Mouse (Mus musculus) heart, adult 11 months (tissue): ENCODE data around the gene Pou2f2.

ENCODE experiments used
- DNase-seq: peaks from one replicate; pipeline ENCODE4 v3.0.0; 2022

The Pou2f2 gene

DNA sequence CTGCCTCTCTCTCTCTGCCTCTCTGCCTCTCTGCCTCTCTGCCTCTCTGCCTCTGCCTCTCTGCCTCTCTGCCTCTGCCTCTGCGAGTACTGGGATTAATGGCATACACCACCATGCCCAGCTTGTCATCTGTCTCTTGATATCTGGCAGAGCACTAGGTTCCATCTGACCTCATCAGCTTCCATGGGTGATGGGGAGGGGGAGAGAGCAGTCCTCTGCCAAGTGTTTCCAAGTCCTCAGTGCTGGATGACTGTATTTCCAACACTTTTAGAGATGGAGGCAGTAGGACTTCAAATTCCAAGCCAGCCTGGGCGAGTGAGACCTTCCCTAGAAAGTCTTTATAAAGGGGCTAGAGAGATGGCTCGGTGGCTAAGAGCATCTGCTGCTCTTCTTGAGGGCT, 42.0 kb downstream of the Pou2f2 start:
- DNase-seq: no peak

- DNase-seq: peak; percentile 97
Measured at GRCm38 (mm10) chr7:25133092-25134049, 46.2 kb downstream of the Pou2f2 start.

DNA sequence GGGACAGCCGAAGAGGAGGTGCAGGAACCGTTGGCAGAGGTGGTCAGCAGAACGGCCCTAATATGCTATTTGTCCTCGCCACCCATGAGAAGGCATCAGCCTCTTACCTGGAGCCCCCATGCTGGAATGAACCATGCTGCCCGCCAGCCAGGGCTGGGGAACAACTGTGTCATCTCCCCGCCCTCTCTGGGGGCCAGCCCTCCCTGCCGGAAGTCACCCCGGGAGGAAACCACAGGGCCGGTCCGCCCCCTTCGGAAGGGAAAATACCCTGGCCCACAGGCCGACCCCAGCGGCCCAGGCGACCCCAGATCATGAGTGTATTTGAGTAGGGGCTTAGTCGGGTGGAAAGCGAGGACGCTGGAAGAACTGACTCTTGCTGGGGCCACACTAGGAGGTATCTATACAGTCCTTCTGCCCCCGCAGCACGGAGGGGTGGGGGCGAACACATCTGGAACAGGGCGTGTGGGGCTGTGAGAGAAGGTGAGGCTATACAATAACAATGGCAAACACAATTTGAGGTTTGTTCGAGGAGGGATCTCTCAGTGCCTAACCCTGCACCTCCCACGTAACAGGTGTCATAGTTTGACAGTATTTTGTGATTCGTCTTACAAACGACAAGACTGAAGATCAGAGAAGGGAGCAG, 47.1 kb downstream of the Pou2f2 start:
- DNase-seq: peak; percentile 96

DNA sequence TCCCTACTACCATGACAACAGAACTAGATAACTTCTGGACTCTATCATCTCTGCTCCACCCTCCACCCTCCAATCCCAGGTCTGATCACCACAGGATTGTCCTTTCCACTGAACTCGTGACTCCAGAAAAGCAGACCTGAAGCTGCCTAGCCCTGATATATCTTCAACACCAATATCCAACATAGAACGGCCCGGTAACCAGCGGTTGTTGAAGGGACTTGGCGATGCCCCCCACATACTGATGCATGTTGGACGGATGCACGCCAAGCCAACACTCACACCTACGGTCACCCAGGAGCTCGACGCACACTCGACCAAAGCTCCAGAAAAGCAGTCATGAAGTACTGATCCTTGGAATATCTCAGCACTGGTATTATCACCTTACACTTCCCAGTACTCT, 48.3 kb downstream of the Pou2f2 start:
- DNase-seq: no peak

- DNase-seq: no peak
Measured at GRCm38 (mm10) chr7:25130565-25130964, 49.0 kb downstream of the Pou2f2 start.

DNA sequence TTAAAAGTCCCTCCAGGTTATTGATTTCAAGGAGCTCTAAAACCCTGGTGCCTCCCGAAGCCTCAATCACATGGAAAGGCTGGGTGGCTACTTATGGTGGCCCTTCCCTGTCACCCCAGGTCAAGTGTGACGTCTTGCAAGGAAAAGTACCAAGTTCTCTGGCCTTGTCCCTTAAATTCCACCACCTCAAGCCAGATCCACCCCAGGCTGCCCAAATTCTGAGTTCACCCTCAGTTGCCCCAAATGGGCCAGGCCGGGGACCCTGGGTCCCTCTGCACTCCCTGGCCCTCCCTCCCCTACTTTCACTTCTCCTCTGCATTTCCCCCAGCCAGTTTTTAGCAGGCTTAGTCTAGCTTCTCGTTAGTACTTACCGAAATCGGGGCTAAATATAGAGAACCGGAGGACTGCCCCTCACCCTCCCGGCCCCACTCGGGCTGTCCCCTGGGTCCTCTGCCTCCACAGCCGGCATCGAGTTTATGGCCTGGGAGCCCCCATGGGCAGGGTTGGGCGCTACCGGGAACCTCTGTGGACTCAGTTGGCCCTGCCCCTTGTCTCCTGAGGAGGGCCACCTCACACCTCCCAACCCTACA, 50.0 kb downstream of the Pou2f2 start:
- DNase-seq: peak; percentile 96

GRCm38 (mm10) chr7:25127971-25128370, 51.6 kb downstream of the Pou2f2 start:
- no peak for DNase-seq

- no peak for DNase-seq
Measured at GRCm38 (mm10) chr7:25125716-25126281, 53.7 kb downstream of the Pou2f2 start.

- no peak for DNase-seq
Measured at GRCm38 (mm10) chr7:25121240-25121786, 58.2 kb downstream of the Pou2f2 start.

- DNase-seq: peak; percentile 98
Measured at GRCm38 (mm10) chr7:25120061-25120834, 59.3 kb downstream of the Pou2f2 start.

DNA sequence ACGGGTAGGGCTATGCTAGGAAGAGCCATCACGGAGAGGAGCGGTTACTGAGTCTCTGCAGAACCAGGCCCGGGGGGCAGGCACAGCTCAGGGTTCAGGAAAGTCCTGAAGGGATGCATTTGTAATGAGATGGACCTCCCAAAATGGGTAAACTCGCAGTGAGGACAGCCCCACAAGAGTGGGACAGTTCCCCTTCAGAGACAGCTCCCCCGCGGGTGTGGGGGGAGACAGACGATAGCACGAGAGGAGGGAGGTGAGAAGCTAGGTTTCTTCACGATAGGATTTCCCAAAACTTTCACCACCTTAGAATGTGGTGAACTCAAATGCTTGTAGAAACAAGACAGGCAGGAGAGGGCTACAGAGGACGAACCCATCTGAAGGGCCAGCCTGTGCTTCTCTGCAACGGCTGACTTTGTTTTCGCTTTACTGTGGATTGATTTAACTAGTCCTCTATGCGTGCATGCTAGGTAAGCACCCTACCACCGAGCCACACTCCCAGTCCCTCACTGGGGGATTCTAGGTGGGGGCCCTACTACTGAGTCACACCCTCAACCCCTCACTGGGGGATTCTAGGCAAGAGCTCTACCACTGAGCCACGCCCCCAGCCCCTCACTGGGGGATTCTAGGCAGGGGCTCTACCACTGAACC, 66.4 kb downstream of the Pou2f2 start:
- no peak for DNase-seq

DNA sequence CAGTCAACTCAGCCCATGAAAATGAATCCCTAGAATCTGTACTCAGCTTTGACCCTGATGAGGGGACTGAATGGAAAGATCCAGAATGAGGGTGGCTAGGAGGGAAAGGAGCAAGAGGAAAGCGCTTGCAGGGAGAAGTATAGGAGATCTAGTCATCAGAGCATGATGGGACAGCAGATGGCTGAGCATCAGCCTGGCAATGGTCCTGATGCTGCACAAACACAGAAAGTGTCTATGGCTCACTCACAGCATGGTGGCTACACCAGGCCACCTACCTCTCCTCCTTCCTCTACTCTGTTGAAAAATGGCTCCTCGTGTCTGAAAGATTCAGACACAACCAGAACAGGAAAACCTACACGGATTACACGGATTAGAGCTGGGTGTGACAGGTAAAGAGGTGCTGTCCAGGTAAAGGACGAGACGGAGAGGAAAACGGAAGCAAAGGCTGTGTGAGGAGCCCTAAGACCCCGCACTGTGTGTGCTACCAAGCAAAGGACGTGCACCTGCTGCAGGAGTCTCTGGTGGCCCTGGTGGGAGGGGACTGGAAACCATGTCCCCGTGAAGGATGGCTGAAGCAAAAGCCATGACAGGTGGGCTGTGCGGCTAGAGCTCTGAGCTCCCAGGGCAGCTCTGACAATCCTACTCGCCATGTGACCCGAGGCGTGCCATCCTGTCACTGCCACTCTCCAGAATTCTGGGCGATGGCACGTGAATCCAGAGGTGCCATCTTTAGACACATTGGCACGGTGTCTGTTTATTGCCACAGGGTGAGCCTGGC, 67.2 kb downstream of the Pou2f2 start:
- no peak for DNase-seq

GRCm38 (mm10) chr7:25110336-25110735, 69.2 kb downstream of the Pou2f2 start:
- no peak for DNase-seq

- no peak for DNase-seq
Measured at GRCm38 (mm10) chr7:25109355-25109754, 70.2 kb downstream of the Pou2f2 start.

DNA sequence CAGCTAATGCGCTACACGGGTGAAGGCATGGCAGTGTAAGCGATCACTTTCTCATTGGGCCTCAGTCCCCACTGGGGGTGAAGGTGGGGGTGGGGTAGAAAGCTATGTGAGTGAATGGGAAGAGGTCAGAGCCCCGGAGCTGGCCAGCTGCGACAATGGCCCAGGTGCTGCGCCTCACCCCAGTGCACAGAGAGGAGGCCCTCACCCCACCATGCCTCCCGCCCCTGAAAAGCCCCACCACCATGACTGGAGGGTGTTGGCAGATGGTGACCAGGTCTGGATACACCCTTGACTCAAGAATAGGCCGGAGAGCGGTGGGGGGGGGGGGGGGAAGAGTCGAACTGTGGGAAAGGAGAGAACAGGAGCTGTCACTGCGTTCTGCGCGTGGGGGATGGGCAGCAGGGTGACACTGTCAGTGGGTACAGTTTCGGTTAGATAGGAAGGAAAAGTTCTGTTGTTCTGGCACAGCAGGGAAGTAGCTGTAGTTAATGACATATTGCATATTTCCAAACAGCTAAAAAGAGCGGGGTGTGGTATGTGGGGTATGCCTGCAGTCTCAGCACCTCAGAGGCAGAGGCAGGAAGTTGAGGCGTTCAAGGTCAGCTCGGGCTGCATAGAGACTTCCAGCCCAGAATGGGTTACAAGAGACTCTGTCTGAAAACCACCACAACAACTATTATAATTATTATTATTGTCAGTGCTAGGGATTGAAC, 72.6 kb downstream of the Pou2f2 start:
- DNase-seq: no peak

GRCm38 (mm10) chr7:25105411-25106160, 73.9 kb downstream of the Pou2f2 start:
- peak; percentile 95 for DNase-seq

- DNase-seq: no peak
Measured at GRCm38 (mm10) chr7:25099581-25099980, 79.9 kb downstream of the Pou2f2 start.

DNA sequence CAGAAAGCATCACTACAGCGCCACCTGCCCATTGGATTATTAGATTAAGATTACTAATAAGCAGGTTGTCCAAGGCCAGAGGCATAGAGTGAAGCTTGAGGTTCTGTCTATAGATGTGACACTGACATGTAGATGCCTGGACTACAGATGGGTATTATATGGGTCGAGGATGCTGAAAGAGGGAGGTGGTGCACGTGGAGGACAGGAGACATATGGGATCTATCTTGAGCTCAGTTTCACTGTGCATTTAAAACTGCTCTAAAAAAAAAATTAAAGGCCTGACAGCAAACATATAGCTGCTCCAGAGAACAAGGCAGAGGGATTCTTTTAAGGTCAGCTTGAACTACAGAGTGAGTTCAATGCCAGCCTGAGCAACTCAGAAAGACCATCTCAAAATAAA, 81.4 kb downstream of the Pou2f2 start:
- no peak for DNase-seq

DNA sequence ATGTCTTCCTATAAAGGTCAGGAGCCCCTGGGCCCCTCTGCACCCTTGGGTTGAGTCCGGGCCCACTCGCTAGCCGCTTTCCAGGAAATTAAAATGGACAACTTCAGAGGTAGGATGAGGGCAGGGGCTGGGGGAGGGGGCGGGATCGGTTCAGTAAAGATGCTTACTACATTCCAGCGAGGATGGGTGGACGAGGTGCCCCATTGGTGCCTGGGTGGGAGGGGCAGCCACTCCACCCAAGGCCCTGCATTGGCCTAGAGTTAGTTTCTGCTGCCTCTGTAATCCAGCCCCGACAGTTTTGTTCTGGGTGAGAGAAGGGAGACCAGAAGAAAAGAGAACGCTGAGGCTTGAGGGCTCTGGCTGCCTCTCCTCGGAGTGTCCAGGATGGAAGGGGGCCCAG, 89.7 kb downstream of the Pou2f2 start:
- no peak for DNase-seq

DNA sequence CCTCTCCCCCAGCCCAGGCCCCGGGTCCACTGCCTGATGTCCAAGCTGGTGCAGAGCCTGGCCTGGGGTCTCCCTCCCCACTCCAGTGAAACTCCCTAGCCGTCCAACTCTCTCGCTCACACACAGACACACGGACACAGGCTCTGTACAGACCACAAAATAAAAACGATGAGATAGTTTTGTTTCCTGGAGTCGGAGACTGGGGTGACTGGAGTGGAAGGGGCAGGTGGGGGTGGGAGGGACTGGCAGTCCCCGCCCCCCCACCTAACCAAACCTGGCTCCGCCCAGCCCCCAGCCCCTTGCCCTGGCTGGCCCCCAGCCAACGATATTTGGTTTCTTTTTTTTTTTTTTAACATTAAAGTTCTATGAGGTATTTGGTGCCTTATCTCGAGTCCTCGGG, 90.6 kb downstream of the Pou2f2 start:
- DNase-seq: no peak
